In the genomic region with DNA sequence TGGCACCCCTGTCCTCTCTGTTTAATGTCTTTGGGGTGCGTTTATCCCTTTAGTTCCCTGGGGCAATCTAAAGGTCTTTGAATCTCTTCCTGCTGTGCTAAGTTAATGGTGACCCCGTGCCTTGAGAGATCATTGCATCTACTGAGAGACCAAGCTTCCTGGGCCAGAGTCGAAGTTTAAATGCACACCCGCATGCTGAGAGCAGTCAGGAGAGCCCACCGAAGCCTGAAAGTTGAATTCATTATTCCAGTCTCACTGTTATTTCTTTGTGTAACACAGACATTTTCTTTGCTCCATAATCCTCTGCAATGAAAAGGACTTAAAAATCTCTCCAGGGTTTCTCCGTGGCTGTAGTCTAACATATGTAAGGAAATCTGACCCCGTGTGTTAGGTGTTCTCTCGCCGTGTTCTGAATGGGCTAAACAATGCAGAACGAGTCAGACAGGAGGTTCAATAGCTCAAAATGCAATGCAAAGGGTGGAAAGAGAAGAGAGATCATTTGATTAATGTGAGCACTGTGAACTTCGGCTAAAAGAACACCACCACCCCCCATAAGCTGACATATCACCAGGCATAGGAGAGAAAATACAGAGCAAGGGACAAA, we compare ENCODE assay signal across 11 mouse cellular contexts.
A peak's percentile ranks its signal among the peaks of the same experiment; 100 is the strongest.
DNase-seq lines count a peak whose midpoint lies in the region; ATAC-seq and TF ChIP-seq lines count a peak whose summit lies in the region.
"Had no signal": no experiment of that assay in that cellular context is flagged by ENCODE, and none has a peak within 500 bp of the region (broad histone marks: within the 10 kb centered on the region; RNA-seq: fewer than 3 reads in every experiment).

No protein-coding gene starts in this region.

- no peak for DNase-seq in layer of hippocampus, adult 2 months (ENCODE audit: low spot score in 2 of 2)
- DNase-seq in layer of hippocampus, adult 11-12 months (ENCODE audit: low spot score): no peak
- DNase-seq in thymus, postnatal 25 days: no peak
- DNase-seq in cerebellum, adult 9-11 months: no peak
- DNase-seq: cerebellum, adult 11-12 months; right cerebral cortex, adult 18-20 months had no signal

- peak overlapping the region; percentile 58 for H3K4me3 ChIP-seq in layer of hippocampus, adult 2 months
- H3K4me3 ChIP-seq in forebrain, embryonic 15.5 days: peak overlapping the region; percentile 38
- H3K4me3 ChIP-seq in limb, embryonic 15.5 days: no peak overlapping the region
- H3K4me3 ChIP-seq in stomach, embryonic 15.5 days (replicated peaks): no peak overlapping the region

- H3K27ac ChIP-seq in layer of hippocampus, adult 2 months: peak overlapping the region; percentile 78
- H3K27ac ChIP-seq in forebrain, embryonic 15.5 days (replicated peaks): peak overlapping the region; percentile 57
- H3K27ac ChIP-seq in limb, embryonic 15.5 days: no peak overlapping the region
- no peak overlapping the region for H3K27ac ChIP-seq in stomach, embryonic 15.5 days
- H3K27ac ChIP-seq: macrophage had no signal

- ATAC-seq in forebrain, embryonic 15.5 days (replicated peaks): peak; percentile 43; the same call in 1 of the 2 replicates
- ATAC-seq in limb, embryonic 15.5 days (ENCODE audit: insufficient number of reproducible peaks, low FRiP score, low TSS enrichment, low read depth): no peak
- ATAC-seq in stomach, embryonic 15.5 days (ENCODE audit: insufficient read depth, low FRiP score, low read depth): no peak
- ATAC-seq: inflammation-experienced regulatory T-cells, adult 6 months had no signal

- TF ChIP-seq CTCF in layer of hippocampus, adult 2 months (conservative IDR thresholded peaks at IDR 0.05): no peak

- H3K9me3 ChIP-seq in forebrain, embryonic 15.5 days: no peaks in the 10 kb centered on the region
- no peaks in the 10 kb centered on the region for H3K9me3 ChIP-seq in limb, embryonic 15.5 days
- no peaks in the 10 kb centered on the region for H3K9me3 ChIP-seq in stomach, embryonic 15.5 days

- peaks cover 11% of the 10 kb centered on the region; the same call in 1 of the 2 replicates for H3K4me1 ChIP-seq in forebrain, embryonic 15.5 days
- 0 out of 2 replicates have a peak, but pooled peaks cover 6% of the 10 kb centered on the region for H3K4me1 ChIP-seq in limb, embryonic 15.5 days
- H3K4me1 ChIP-seq in stomach, embryonic 15.5 days: no peaks in the 10 kb centered on the region

- no peaks in the 10 kb centered on the region for H3K36me3 ChIP-seq in forebrain, embryonic 15.5 days
- no peaks in the 10 kb centered on the region for H3K36me3 ChIP-seq in limb, embryonic 15.5 days
- no peaks in the 10 kb centered on the region for H3K36me3 ChIP-seq in stomach, embryonic 15.5 days

- 7% methylated on average over 11 of the region's 11 CpGs for WGBS in forebrain, embryonic 15.5 days
- 31% methylated on average over 11 of the region's 11 CpGs for WGBS in limb, embryonic 15.5 days
- WGBS in stomach, embryonic 15.5 days: 37% methylated on average over 11 of the region's 11 CpGs

- peak overlapping the region; percentile 52 for H3K4me2 ChIP-seq in forebrain, embryonic 15.5 days (replicated peaks)
- H3K4me2 ChIP-seq in limb, embryonic 15.5 days: peak overlapping the region; percentile 19; the same call in 1 of the 2 replicates
- H3K4me2 ChIP-seq in stomach, embryonic 15.5 days: peak overlapping the region; percentile 32

- H3K27me3 ChIP-seq in forebrain, embryonic 15.5 days: no peaks in the 10 kb centered on the region
- H3K27me3 ChIP-seq in limb, embryonic 15.5 days: no peaks in the 10 kb centered on the region
- no peaks in the 10 kb centered on the region for H3K27me3 ChIP-seq in stomach, embryonic 15.5 days (replicated peaks)

- H3K9ac ChIP-seq in forebrain, embryonic 15.5 days (replicated peaks): peak overlapping the region; percentile 22
- no peak overlapping the region for H3K9ac ChIP-seq in limb, embryonic 15.5 days
- no peak overlapping the region for H3K9ac ChIP-seq in stomach, embryonic 15.5 days

Comparison
In these comparisons a context has a peak if more than half of its experiments do, and no peak if none do; other contexts are left out.
1. H3K27ac ChIP-seq: peak in layer of hippocampus, adult 2 months (single experiment) and forebrain, embryonic 15.5 days (single experiment); none in limb, embryonic 15.5 days (single experiment) and stomach, embryonic 15.5 days (single experiment).
2. H3K4me3 ChIP-seq: peak in layer of hippocampus, adult 2 months (single experiment) and forebrain, embryonic 15.5 days (single experiment); none in limb, embryonic 15.5 days (single experiment) and stomach, embryonic 15.5 days (single experiment).
3. Peak in every context shown above with its lines, with median percentiles within 50 percentile points of each other: H3K4me2 ChIP-seq.